Comparison of ENCODE assay signal across 24 mouse cellular contexts in the genomic region with DNA sequence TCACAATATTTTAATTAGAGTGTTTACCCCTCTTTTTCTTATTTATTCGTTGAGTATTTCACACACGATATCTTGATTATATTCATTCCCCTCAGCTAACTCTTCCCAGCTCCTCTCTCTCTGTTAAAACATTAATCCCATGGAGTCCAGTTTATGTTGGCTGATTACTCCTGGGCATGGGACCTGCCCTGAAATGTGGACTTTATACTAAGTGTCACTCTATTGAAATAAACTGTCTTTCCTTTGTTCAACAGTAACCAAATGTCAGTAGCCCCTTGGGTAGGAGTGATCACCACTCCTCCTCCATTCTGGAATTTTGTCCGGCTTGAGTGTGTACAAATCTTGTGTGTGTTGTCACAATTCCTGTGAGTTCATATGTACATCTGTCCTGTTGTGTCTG.
"Had no signal": no experiment of that assay in that cellular context is flagged by ENCODE, and none has a peak within 500 bp of the region (broad histone marks: within the 10 kb centered on the region; RNA-seq: fewer than 3 reads in every experiment).

No protein-coding gene starts in this region.

- H3K9me3 ChIP-seq: heart, embryonic 10.5 days; intestine, embryonic 15.5 days; limb, embryonic 15.5 days; liver, embryonic 12.5 days had no signal

- H3K4me1 ChIP-seq: heart, embryonic 10.5 days; heart, embryonic 12.5 days; hindbrain, embryonic 10.5 days; hindbrain, embryonic 12.5 days; intestine, embryonic 15.5 days; limb, embryonic 13.5 days; limb, embryonic 15.5 days; liver, embryonic 12.5 days had no signal

- H3K27me3 ChIP-seq: heart, embryonic 12.5 days; hindbrain, embryonic 12.5 days; intestine, embryonic 15.5 days; limb, embryonic 13.5 days; limb, embryonic 15.5 days; liver, embryonic 12.5 days had no signal

- H3K27ac ChIP-seq: gastrocnemius, adult 2 months; heart, adult 2 months; heart, embryonic 10.5 days; hindbrain, embryonic 10.5 days; hindbrain, embryonic 12.5 days; hindbrain, embryonic 14.5 days; intestine, embryonic 15.5 days; limb, embryonic 13.5 days; limb, embryonic 15.5 days; liver, embryonic 12.5 days; liver, embryonic 14.5 days had no signal

- H3K4me3 ChIP-seq: gastrocnemius, adult 2 months; heart, adult 2 months; heart, embryonic 10.5 days; heart, embryonic 12.5 days; hindbrain, embryonic 10.5 days; hindbrain, embryonic 12.5 days; intestine, embryonic 15.5 days; limb, embryonic 13.5 days; limb, embryonic 15.5 days; liver, embryonic 12.5 days had no signal

- DNase-seq: gastrocnemius, adult 2 months; gastrocnemius, postnatal 10 days; gastrocnemius, postnatal 25 days; heart, adult 2 months; heart, postnatal 10 days; heart, postnatal 4 days; layer of hippocampus, adult 9-11 months; layer of hippocampus, postnatal 36 days; left cerebral cortex, postnatal 4 days; lung, adult 18-20 months had no signal

- H3K4me2 ChIP-seq: heart, embryonic 12.5 days; hindbrain, embryonic 12.5 days; hindbrain, embryonic 14.5 days; intestine, embryonic 15.5 days; limb, embryonic 13.5 days; limb, embryonic 15.5 days; liver, embryonic 12.5 days had no signal

- H3K9ac ChIP-seq: heart, embryonic 12.5 days; hindbrain, embryonic 12.5 days; hindbrain, embryonic 14.5 days; intestine, embryonic 15.5 days; limb, embryonic 13.5 days; limb, embryonic 15.5 days; liver, embryonic 12.5 days; liver, embryonic 14.5 days had no signal

- ATAC-seq: forebrain, embryonic 16.5 days; hindbrain, embryonic 16.5 days; inflammation-experienced regulatory T-cells, adult 6 months; intestine, embryonic 15.5 days; intestine, postnatal 0 days; liver, embryonic 12.5 days had no signal

- H3K36me3 ChIP-seq: heart, embryonic 10.5 days; heart, embryonic 12.5 days; hindbrain, embryonic 10.5 days; hindbrain, embryonic 12.5 days; intestine, embryonic 15.5 days; limb, embryonic 13.5 days; limb, embryonic 15.5 days; liver, embryonic 12.5 days had no signal
